Mouse (Mus musculus) adrenal gland, postnatal 25 days (tissue): ENCODE data around the gene Sox2. TPM values are rescaled to one million over a fixed set of nuclear protein-coding genes. Genes with fewer than 3 reads are reported as not detected.

Source experiments
- microRNA-seq, 2 experiments: library from miRNA; unstranded; fragments of <30 nt; microRNA quantifications; one replicate each; pipeline ENCODE4 v1.2.0; 2021
- total RNA-seq: library from RNA; stranded (reverse); gene quantifications from 2 replicates; pipeline ENCODE4 v1.2.3, GENCODE M21; 2021

Sox2 gene
- total RNA-seq, 1 experiment from 2014 or later = 0.58 TPM

Small RNAs within 50 kb of the gene (microRNA-seq; reads per million reads assigned to microRNA genes)
- gene Mir1897 = 0 reads per million in 2 experiments
